Mouse (Mus musculus) neural tube, embryonic 10.5 days (tissue): ENCODE results near the gene Mptx2.
"Not testable (repeated sequence)": the region's sequence is repeated elsewhere in the genome, so short reads cannot be mapped to it uniquely, and the experiment has no call there.

Experiments
- DNase-seq: peaks from one replicate; pipeline ENCODE4 v3.0.0-alpha.2; 2017; ENCODE audit warnings: low spot score; ENCODE audit errors: extremely low spot score

Mptx2 gene

DNA sequence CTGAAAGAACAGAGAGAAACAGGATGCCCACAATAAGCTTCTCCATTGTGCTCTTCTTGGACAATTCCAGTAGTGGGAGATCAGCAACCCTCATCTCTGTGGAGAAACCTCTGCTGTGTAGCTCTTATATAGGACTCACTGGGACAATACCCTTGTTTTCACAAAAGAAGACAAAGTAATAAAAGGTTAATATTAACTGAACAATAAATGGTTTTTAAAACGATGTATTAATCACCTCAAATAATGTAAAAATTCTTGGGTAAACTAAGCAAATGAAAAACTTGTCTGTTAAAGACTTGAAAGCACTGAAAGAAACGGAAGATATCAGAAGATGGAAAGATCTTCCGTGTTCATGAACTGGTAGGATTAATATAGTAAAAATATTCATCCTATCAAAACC, at the start of gene Mptx2:
Mptx2 (minus strand) TSS at position 101 of the 400 bp plus-strand sequence.
- DNase-seq = no peak

DNA sequence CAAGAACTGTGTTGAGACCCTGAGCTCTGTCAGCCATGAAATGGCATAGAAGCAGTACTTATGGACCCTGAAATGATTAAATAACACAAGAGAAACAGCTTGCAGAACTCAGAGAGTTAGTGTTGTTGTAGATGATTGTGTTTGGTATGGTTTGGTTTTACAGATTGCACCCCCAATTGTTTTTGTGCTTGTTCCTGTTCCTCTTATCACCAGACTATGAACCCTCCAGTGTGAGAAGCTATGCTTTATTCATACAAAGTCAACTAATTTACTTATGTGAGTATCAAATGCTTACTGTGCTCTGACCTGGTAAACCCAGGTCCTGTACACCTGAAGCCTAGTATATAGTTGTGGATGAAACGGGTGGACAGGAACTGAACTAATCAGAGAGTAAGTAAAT, 49.0 kb upstream of the Mptx2 start:
- DNase-seq = no peak

DNA sequence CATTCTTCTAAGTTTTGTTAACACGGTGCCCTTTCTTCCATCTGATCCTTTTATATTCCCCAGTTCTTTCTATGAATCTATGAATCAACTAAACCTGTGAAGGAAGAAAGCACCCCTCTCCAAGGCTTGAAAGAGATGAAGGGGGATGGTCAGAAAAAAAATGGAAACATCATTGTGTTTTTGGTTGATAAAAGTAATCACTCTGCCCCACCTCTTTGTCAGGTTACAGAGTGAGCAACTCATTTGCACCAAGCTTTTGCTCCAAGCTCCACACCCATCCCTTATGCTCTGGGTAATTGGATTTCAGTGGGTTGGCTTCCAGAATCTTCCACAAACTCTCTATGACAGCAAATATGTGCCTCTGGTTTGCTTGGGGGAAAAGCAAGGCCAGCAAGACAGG, 47.8 kb upstream of the Mptx2 start:
- no peak for DNase-seq

DNA sequence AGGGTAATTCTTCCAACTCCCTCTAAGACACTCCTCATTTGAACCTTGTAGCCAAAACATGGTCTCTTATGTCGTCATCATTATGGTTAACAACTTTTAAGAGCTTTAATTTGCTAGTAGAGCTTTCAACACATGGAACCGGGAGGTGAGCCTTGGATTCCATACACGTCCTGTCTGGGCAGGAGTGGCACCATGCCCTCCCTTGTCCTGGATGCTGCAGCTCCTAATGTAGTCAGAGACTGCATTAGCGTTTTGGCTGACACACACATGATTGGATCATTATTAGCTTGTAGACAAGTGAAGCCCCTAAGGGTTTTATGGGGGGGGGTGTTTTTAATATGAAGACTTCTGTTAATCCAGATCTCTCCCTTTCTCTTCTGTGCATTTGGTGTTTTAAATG, 47.4 kb upstream of the Mptx2 start:
- DNase-seq = no peak

DNA sequence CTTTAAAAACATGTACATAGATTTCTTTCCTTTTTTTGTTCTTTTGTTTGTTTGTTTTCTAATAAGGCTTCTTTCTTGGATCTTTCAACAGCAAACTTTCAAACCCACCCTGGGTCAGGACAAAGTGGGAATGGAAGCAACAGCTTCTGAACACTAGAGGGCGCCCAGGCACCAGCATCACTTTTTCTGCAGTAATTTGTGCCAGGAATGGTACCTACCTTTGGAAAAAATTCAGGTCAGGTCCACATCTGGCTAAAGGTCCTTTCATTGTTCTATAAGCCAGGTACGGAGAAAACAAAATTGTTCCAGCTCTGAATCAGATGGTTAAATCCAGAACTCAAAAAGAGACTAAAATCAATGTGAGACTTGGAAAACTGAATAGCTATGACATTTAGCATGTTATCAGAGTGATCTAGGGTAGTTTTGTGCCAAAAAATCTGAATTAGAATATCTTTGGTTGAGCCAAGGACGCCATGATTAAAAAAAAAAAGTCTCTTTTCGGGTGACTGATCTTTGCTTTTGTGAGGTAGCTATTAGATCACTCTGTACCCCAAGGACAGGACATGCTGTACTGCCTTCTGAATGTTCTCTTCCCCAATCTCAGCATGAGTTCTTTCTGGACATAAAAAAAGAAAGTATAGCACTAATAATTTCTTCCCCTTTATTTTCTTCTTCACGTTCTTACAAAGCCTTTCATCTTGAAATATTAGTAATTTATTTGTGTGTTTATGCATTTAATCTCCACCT, 46.4 kb upstream of the Mptx2 start:
- DNase-seq = no peak

DNA sequence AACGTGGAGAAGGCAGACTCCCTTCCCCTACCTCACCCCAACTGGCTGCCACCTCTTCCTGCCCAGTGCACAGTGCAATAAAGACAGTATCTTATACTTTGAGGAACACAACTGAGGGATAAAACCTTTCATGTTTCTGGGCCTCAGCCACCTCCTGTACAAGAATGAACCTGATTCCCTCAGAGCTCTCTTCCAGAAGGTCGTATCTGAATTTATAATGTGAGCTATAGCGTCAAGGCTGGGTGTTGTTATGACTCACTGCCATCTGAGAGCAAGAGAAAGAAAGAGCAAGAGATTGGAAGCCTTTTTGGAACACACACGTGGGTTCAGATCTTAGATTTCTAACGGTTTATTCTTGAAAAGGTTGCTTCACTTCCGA, 44.7 kb upstream of the Mptx2 start:
- DNase-seq = no peak

DNA sequence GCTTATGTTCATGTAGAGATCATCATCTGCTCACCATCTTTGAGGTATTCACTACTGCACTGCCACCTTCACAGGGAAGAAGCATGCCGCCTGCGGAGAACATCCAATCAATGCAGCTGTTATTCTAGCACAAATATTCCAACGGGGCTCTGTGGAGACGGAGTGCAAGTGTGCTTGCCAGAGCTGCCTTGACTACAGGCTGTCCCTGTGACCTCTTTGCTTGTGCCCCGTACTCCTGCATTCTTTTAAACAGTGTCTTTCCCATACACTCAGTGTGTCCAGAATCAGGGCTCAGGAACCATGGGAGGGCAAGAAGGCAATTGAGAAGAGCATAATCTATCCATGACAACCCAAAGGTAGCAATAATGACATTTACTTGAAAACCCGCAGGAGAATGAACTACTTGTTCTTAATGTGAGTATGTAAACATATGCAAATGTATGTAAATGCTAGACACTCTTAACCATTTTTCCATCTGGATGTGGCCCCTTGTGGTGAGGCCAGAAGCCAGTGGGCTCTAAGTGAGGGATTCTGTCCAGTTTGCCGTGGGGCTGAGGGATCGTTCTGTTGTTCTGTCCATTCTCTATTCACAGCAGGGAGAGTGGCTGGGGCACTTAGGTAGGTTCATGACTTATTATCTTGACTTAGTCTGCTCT, 44.1 kb upstream of the Mptx2 start:
- DNase-seq = no peak

DNA sequence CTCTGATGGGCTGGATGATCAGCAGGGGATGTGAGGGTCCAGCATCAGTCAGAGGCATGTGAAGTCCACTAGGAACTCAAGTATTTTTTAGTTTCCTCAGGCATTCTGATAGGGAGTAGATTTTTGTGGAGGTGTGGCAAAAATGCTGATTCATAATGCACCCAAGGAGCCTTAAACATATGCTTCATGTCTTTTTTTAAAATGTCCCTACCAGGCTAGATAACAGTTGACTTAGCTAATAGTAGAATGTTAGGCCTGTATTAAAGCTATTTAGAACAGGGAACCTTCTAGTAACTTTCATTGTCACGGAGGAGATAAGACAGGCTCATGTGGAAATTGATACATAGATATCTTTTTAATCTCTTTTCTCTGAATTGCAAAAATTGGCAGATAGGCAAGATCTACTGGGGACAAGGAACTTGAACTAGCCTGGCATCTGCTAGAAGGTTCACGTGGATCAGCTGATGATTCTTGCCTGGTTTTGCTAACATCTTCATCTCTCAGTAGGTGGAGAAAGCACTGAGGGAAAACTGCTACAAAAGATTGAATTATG, 40.4 kb upstream of the Mptx2 start:
- no peak for DNase-seq

DNA sequence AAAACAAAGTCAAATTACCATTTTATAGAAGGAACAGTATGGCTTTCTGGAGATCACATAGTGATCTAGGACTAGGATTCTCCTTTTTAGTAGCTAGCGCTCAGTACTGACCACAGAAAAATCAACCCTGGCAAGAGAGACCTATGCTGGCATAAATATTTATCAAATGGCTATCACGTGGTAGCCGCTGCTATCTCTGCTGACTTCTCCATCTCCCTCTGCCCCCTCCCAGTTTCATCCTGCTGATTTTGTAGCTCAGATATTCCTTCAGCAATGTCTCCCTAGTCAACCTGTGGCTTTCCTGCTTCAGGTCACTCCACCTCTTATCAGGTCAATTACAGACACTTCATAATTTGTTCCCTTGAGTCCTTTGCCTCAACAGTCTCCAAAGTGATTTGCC, 38.1 kb upstream of the Mptx2 start:
- no peak for DNase-seq

DNA sequence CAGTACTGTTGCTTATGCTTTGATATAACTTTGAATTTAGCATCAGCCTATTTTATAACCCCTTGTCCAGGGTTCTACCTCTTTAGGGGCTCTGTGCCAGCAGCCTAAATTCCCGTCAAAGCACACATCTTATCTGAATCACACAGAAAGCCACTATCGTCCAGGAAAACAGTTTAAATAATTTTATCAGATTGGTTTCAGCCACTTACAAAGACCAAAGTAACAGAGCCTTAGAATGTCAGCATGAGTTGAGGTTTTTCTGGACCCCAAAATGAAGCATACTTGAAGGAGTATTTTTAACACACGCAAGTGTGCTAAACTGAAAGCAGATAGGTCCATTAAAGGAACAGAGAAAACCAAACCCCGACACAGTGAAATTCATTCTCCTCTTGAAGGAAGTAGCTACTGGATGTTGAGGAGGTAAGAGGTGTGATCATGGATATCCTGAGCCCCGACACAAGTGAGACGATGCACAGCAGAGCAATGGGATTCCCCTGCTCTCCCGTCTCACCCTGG, 36.0 kb upstream of the Mptx2 start:
- DNase-seq = not testable (repeated sequence)

DNA sequence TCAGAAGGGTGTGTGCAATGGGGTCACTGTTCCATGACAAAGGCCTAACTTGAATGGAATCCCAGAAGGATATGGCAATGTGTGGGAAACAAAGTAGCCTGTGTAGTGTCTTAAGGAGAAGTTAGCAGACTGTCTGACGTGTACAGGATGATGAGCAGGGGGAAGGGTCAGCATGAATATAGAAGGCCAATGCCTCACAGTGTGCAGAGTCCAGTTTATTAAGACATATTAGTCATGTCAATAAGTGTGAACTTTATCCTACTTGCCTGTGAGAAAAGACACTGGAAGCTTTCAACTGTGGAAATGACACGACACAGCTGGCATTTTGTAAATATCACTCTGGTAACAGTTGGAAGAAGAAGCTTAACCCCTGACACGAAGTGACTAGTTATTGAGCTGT, 25.2 kb upstream of the Mptx2 start:
- DNase-seq = not testable (repeated sequence)

DNA sequence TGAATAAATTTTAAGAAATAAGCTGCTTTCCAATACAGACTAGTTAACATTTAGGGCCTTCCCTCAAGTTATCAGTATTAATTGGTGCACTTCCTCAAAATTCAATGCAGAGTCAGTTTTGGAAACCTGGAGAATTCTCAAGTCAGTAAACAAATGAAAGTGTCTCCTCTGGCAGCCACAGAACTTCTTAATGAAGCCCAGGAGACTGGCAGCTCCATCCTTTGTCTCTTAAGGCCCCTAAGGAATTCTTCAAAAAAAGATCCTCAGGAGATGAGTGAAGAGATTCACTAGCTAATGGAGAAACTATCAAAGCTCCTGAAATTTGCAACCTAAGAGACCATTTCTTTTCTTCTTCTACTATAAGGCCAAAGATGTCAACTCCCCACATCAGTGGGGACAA, 11.9 kb downstream of the Mptx2 start, which contains the start of gene Olfr418:
Olfr418 (plus strand) TSS at position 301 of the 400 bp plus-strand sequence.
- DNase-seq = no peak

DNA sequence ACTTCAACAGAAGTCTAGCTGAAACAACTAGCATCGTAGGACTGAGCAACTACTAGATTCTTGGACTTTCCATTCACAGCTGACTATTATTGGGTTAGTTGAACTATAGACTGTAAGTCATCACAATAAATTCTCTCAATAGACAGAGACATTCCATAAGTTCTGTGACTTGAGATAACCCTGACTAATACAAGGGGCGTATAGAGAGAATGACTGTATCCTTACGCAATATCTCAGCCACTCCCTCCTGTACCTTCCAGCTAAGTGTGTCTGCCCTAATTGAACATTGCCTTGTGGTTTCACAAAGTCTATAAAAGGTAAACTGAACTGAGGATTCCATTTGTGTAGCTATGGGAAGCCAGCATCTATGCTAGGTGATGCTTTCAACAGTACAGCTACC, 27.7 kb downstream of the Mptx2 start:
- DNase-seq = no peak

DNA sequence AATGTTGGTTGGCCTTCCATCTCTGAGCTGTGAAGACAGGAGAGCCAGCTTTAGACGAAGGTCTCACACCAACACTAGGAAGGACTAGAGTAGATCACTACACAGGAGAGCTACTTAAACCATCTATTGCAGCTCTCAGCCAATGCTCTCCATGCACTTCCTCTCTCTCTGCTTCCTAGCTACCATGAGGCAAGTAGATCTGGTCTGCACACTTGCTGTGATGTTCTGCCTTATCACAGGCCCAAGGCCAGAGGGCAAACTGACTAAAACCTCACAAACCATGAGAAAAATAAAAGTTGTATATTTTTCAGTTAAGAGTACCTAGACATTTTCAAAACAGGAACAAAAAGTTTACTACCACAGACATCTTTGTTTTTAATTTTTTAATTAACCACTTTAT, 40.6 kb downstream of the Mptx2 start:
- DNase-seq = not testable (repeated sequence)

DNA sequence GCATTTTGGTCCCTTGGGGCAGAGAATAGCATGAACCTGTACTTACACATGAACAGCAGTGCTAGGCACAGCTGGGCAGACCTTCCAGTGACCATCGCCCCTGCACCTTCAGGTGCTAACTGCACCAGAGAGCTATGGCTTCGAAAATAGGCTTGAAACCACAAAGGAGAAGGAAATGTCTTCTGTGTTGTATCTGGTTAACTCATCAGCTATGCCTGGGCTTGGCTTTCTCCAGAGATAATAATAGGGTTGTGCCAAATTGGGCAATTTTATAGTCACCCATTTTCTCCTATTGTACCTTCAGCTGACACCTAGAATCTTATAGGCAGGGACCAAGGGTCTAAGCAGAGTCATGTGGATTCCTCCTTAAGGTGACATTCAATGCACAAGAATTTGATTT, 50.5 kb downstream of the Mptx2 start, which contains the start of gene Fcer1a:
Fcer1a (minus strand) TSS at position 134 of the 400 bp plus-strand sequence.
- no peak for DNase-seq
